Mouse (Mus musculus): ENCODE measurements around the gene F2r.

DNA sequence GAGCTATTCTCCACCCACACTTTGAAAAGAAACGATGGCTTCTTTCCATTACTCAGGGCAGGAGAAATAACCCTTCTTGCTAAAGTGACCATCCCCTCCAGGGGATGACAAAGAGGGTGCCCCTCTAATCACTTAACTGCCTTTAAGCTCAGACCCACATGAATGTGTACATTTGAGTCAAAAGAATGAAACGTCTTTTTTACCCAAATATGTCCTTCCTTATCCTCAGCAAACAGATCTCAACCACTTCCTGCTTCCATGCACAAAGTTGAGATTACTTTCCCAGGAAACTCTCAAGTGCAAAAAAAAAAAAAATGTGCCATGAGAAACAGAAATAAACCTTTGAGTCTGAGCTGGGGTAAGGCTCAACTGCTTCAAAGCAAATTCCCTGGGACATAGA, 16.2 kb upstream of the F2r start:
- no peak for TF ChIP-seq CTCF (IDR thresholded peaks at IDR 0.05; ENCODE audit: control insufficient read depth, insufficient read depth, insufficient read length)
- TF ChIP-seq USF1 (IDR thresholded peaks at IDR 0.05; ENCODE audit: low read depth): no peak
- no peak for TF ChIP-seq CEBPB (IDR thresholded peaks at IDR 0.05; ENCODE audit: low read depth)
- TF ChIP-seq MAX (IDR thresholded peaks at IDR 0.05): no peak
